Mouse (Mus musculus): ENCODE results near the gene Tmem132a.

GRCm38 (mm10) chr19:10855422-10855821, 14.3 kb downstream of the Tmem132a start:
- no peak for TF ChIP-seq CTCF (IDR thresholded peaks at IDR 0.05; ENCODE audit: low read depth, low read length)
- TF ChIP-seq POLR2A (IDR thresholded peaks at IDR 0.05; ENCODE audit: borderline replicate concordance, low read depth, low read length): no peak
